Mouse (Mus musculus) liver, embryonic 13.5 days (tissue): ENCODE results near the gene Recql5. TPM values are rescaled to one million over a fixed set of nuclear protein-coding genes. Genes with fewer than 3 reads are reported as not detected.

Experiments
- ATAC-seq: fragments of 200-750 bp; cut with Nextera tagmentation; 2 replicates; pipeline ENCODE4 v1.8.0; 2017; ENCODE audit warnings: low read depth, mild to moderate bottlenecking, moderate number of reproducible peaks, moderate library complexity
- DNase-seq: peaks from one replicate; pipeline ENCODE4 v3.0.0; 2022
- H3K27ac ChIP-seq: fragments of 300-500 bp; sonication (generic); 2 replicates; pipeline ENCODE4 v1.5.1; 2015; ENCODE audit warnings: moderate library complexity, mild to moderate bottlenecking, inconsistent platforms
- H3K27me3 ChIP-seq: fragments of 300-500 bp; sonication (generic); 2 replicates; pipeline ENCODE4 v1.6.1; 2015; ENCODE audit warnings: mild to moderate bottlenecking, inconsistent platforms
- H3K36me3 ChIP-seq: fragments of 300-500 bp; sonication (generic); 2 replicates; pipeline ENCODE4 v1.6.1; 2015; ENCODE audit warnings: mild to moderate bottlenecking, inconsistent platforms
- H3K4me1 ChIP-seq: fragments of 300-500 bp; sonication (generic); replicated peaks from 2 replicates; pipeline ENCODE4 v1.6.1; 2015; ENCODE audit warnings: inconsistent platforms
- H3K4me2 ChIP-seq: fragments of 300-500 bp; sonication (generic); 2 replicates; pipeline ENCODE4 v1.6.1; 2015; ENCODE audit warnings: inconsistent platforms, mild to moderate bottlenecking, moderate library complexity
- H3K4me3 ChIP-seq: fragments of 300-500 bp; sonication (generic); replicated peaks from 2 replicates; pipeline ENCODE4 v1.5.1; 2015; ENCODE audit warnings: mild to moderate bottlenecking, inconsistent platforms
- H3K9ac ChIP-seq: fragments of 300-500 bp; sonication (generic); 2 replicates; pipeline ENCODE4 v1.6.1; 2015; ENCODE audit warnings: mild to moderate bottlenecking, inconsistent platforms
- H3K9me3 ChIP-seq: fragments of 300-500 bp; sonication (generic); replicated peaks from 2 replicates; pipeline ENCODE4 v1.6.1; 2016; ENCODE audit warnings: inconsistent platforms
- WGBS: fragments of 180-500 bp; shearing (Covaris S2); methylation state at CpG from one replicate; pipeline ENCODE4 v1.1.7; 2015; ENCODE audit not compliant: insufficient replicate concordance; 5-methylcytosine and 5-hydroxymethylcytosine counted together
- polyA plus RNA-seq: library from polyadenylated mRNA; unstranded; fragments of >200 nt; fragmentation: Nextera tagmentation; extraction: Ambion mirVana; gene quantifications from 2 replicates; pipeline ENCODE4 v1.2.1, GENCODE M21; 2015

The Recql5 gene
- polyA plus RNA-seq, 1 experiment from 2014 or later = 9.9 TPM

GRCm38 (mm10) chr11:115899486-115900266 is 33.6 kb downstream of the Recql5 start, which contains the start of gene Smim5:
Gene Smim5, plus strand, starts transcription at chr11:115899966.
- Histone ChIP-seq H3K4me2 (peak within 1 kb of the TSS; percentile 91), H3K4me3 (peak within 1 kb of the TSS; percentile 66), H3K4me1 (peaks cover 77% of the 10 kb centered on the region), H3K36me3 (peaks cover 48% of the 10 kb centered on the region), H3K9ac (peak within 1 kb of the TSS; percentile 85), H3K27me3 (no peaks in the 10 kb centered on the region), H3K27ac (peak within 1 kb of the TSS; percentile 99), H3K9me3 (no peaks in the 10 kb centered on the region)
- 18% methylated on average over 16 of the region's 16 CpGs for WGBS
- DNase-seq (no peak), ATAC-seq (peak; percentile 33)

GRCm38 (mm10) chr11:115898886-115899285 is 34.4 kb downstream of the Recql5 start:
- ATAC-seq (no peak), DNase-seq (peak; percentile 63)
- H3K9me3 ChIP-seq = no peaks in the 10 kb centered on the region
- peak overlapping the region; percentile 91 for H3K4me2 ChIP-seq
- H3K36me3 ChIP-seq = peaks cover 47% of the 10 kb centered on the region
- H3K9ac ChIP-seq = peak overlapping the region; percentile 85
- 17% methylated on average over 4 of the region's 4 CpGs for WGBS
- H3K27ac ChIP-seq = peak overlapping the region; percentile 99
- H3K4me1 ChIP-seq = peaks cover 69% of the 10 kb centered on the region
- no peaks in the 10 kb centered on the region for H3K27me3 ChIP-seq
- peak overlapping the region; percentile 66; the same call in 1 of the 2 replicates for H3K4me3 ChIP-seq

DNA sequence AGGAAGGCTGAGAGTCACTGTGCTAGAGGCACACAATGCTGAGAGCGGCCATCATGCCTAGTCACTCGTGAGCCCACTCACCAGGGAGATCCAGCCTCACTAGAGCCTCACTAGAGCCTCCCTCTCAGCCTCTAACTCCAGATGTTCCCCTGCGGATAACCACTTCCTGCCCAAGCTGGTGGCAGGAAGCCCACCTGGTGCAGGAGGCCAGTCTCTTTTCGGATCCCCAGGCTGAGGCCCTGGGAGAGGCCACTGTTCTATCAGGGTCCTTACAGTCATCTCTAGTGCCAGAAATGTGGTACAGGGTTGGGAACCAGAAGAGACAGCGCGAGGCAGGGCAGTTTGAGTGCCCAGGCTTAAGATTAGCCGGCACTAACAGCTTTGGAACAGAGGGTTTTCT is 34.8 kb downstream of the Recql5 start:
- Histone ChIP-seq H3K36me3 (peaks cover 50% of the 10 kb centered on the region), H3K9me3 (no peaks in the 10 kb centered on the region), H3K27me3 (no peaks in the 10 kb centered on the region), H3K4me2 (peak overlapping the region; percentile 91), H3K9ac (peak overlapping the region; percentile 85), H3K4me1 (peaks cover 64% of the 10 kb centered on the region), H3K4me3 (no peak overlapping the region), H3K27ac (peak overlapping the region; percentile 99)
- DNase-seq = no peak
- no peak for ATAC-seq
- 47% methylated on average over 7 of the region's 7 CpGs for WGBS

DNA sequence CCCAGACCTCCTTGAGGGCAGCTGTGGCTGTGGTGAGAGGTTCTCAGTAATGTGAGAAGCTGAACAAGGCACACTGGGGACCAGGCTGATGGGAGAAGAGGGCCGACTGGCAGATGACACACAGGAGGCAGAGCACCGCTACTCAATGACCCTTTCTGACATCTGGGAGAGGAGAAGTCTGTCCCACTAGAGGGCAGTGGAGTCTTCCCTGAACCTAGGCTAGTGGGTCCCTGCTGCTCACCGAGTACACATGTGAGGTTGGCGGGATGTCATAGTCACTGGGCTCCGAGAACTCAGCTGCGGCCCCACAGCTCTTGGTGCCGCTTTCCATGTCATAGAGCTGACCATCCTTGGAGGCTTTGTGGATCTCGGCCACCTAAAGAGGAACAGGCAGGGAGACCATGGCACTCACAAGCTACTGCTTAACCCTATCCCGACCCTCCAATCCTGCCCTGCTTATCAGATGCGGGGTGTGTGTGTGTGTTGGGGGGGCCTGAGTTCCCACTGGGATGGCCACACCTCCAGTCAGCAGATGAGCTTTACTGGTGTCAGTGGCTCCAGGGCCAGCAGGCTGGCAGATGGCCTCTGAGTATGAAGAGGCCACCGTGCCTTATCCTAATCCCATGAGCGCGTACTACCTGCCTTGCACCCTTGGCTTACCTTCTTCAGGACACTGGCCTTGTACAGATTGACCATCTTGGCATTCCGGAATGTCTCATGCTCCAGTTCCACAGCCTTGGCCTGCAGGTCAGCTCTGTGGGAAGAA is 38.3 kb downstream of the Recql5 start:
- H3K36me3 ChIP-seq = peaks cover 49% of the 10 kb centered on the region
- ATAC-seq = 0 out of 2 replicates have a peak, but pooled peaks have one; percentile 21

GRCm38 (mm10) chr11:115893071-115893470 is 40.2 kb downstream of the Recql5 start:
- H3K36me3 ChIP-seq = peaks cover 49% of the 10 kb centered on the region
- DNase-seq (no peak), ATAC-seq (no peak)

More for the DNA sequence above, 38.3 kb downstream of the Recql5 start:
- DNase-seq = no peak
- no peaks in the 10 kb centered on the region for H3K9me3 ChIP-seq
- no peaks in the 10 kb centered on the region for H3K27me3 ChIP-seq
- H3K4me1 ChIP-seq = peaks cover 36% of the 10 kb centered on the region
- no peak overlapping the region; the same call in 1 of the 2 replicates for H3K27ac ChIP-seq
- no peak overlapping the region for H3K4me2 ChIP-seq
- H3K9ac ChIP-seq = no peak overlapping the region
- no peak overlapping the region for H3K4me3 ChIP-seq
- WGBS = 61% methylated on average over 14 of the region's 14 CpGs

GRCm38 (mm10) chr11:115892213-115892612 is 41.1 kb downstream of the Recql5 start:
- no peak for DNase-seq
- ATAC-seq = 0 out of 2 replicates have a peak, but pooled peaks have one; percentile 12
- Histone ChIP-seq H3K9me3 (no peaks in the 10 kb centered on the region), H3K4me2 (no peak overlapping the region), H3K36me3 (peaks cover 42% of the 10 kb centered on the region), H3K4me3 (no peak overlapping the region), H3K4me1 (peaks cover 10% of the 10 kb centered on the region; the same call in 1 of the 2 replicates), H3K27me3 (no peaks in the 10 kb centered on the region), H3K9ac (no peak overlapping the region), H3K27ac (no peak overlapping the region)
- 69% methylated on average over 6 of the region's 6 CpGs for WGBS

More at GRCm38 (mm10) chr11:115893071-115893470, 40.2 kb downstream of the Recql5 start:
- Histone ChIP-seq H3K9me3 (no peaks in the 10 kb centered on the region), H3K4me2 (no peak overlapping the region), H3K4me1 (peaks cover 17% of the 10 kb centered on the region), H3K9ac (no peak overlapping the region), H3K27ac (no peak overlapping the region), H3K27me3 (no peaks in the 10 kb centered on the region), H3K4me3 (no peak overlapping the region)
- 80% methylated on average over 9 of the region's 9 CpGs for WGBS

GRCm38 (mm10) chr11:115889159-115889558 is 44.1 kb downstream of the Recql5 start:
- H3K4me2 ChIP-seq = no peak overlapping the region
- no peaks in the 10 kb centered on the region for H3K9me3 ChIP-seq
- H3K4me1 ChIP-seq = peaks cover 11% of the 10 kb centered on the region; the same call in 1 of the 2 replicates
- H3K27ac ChIP-seq = no peak overlapping the region
- DNase-seq = no peak
- peaks cover 7% of the 10 kb centered on the region for H3K27me3 ChIP-seq
- H3K36me3 ChIP-seq = peaks cover 13% of the 10 kb centered on the region
- H3K9ac ChIP-seq = no peak overlapping the region
- no peak overlapping the region for H3K4me3 ChIP-seq
- WGBS = 75% methylated on average over 6 of the region's 6 CpGs
- ATAC-seq = no peak

- no peak overlapping the region for H3K27ac ChIP-seq
- H3K9ac ChIP-seq = no peak overlapping the region
- no peak for DNase-seq
- H3K36me3 ChIP-seq = 0 out of 2 replicates have a peak, but pooled peaks cover 3% of the 10 kb centered on the region
- H3K27me3 ChIP-seq = peaks cover 18% of the 10 kb centered on the region
- 71% methylated on average over 5 of the region's 5 CpGs for WGBS
- ATAC-seq = no peak
- H3K9me3 ChIP-seq = no peaks in the 10 kb centered on the region
- peaks cover 11% of the 10 kb centered on the region; the same call in 1 of the 2 replicates for H3K4me1 ChIP-seq
- H3K4me3 ChIP-seq = no peak overlapping the region
- no peak overlapping the region for H3K4me2 ChIP-seq
These were observed 45.3 kb downstream of the Recql5 start for GRCm38 (mm10) chr11:115888020-115888419.

GRCm38 (mm10) chr11:115886446-115886845 is 46.8 kb downstream of the Recql5 start:
- H3K4me2 ChIP-seq = no peak overlapping the region
- no peak overlapping the region for H3K9ac ChIP-seq
- ATAC-seq = no peak
- DNase-seq = no peak
- H3K4me1 ChIP-seq = 0 out of 2 replicates have a peak, but pooled peaks cover 5% of the 10 kb centered on the region
- no peaks in the 10 kb centered on the region for H3K36me3 ChIP-seq
- H3K9me3 ChIP-seq = no peaks in the 10 kb centered on the region
- H3K27ac ChIP-seq = no peak overlapping the region
- WGBS = 73% methylated on average over 11 of the region's 11 CpGs
- peaks cover 34% of the 10 kb centered on the region for H3K27me3 ChIP-seq
- no peak overlapping the region for H3K4me3 ChIP-seq

DNA sequence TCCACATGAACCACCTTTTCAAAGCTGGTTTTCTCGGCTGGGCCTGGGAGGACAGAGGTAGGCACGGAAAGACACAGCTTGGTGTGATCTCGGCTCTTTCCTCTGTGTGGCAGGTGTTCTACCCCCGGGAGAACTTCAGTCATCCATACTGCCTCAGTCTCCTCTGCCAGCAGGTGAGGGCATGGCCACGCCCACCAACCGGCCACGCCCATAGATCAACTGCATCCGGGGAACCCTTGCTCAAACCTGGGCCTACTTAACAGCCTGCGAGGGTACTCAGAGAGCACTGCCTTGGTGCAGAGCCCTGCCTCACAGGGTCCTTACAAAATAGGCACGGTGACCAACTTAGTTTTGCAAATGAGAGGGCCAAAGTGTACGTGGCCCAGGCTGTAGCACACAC is 48.0 kb downstream of the Recql5 start:
- 67% methylated on average over 11 of the region's 11 CpGs for WGBS
- no peak overlapping the region for H3K4me3 ChIP-seq
- ATAC-seq = no peak

DNA sequence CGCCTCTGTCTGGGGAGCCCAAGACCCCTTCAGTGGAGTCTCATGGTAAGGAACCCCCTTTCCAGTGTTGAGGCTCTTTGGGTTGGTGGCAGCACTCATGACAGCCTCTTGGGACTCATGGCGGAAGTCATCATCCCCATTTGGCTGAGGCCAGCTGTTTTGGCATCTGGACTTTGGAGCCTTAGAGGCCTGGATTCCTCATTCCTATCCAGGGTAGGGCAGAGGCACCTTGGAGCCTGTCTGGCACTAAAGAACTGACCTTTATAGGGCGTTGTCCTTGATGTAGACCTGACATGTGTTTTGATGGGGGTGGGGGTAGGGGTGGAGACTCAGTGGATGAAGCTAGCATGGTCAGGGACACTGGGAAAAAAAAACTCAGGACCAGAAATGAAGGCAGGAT is 48.9 kb downstream of the Recql5 start:
- DNase-seq (no peak), ATAC-seq (no peak)
- Histone ChIP-seq H3K36me3 (no peaks in the 10 kb centered on the region), H3K9ac (no peak overlapping the region), H3K27me3 (peaks cover 34% of the 10 kb centered on the region), H3K4me2 (no peak overlapping the region), H3K4me1 (0 out of 2 replicates have a peak, but pooled peaks cover 5% of the 10 kb centered on the region), H3K9me3 (no peaks in the 10 kb centered on the region), H3K4me3 (no peak overlapping the region), H3K27ac (no peak overlapping the region)
- WGBS = 85% methylated on average over 3 of the region's 3 CpGs

More for the DNA sequence above, 48.0 kb downstream of the Recql5 start:
- no peaks in the 10 kb centered on the region for H3K9me3 ChIP-seq
- no peak for DNase-seq
- no peaks in the 10 kb centered on the region for H3K36me3 ChIP-seq
- H3K4me2 ChIP-seq = no peak overlapping the region
- H3K27ac ChIP-seq = no peak overlapping the region
- peaks cover 34% of the 10 kb centered on the region for H3K27me3 ChIP-seq
- H3K9ac ChIP-seq = no peak overlapping the region
- H3K4me1 ChIP-seq = 0 out of 2 replicates have a peak, but pooled peaks cover 5% of the 10 kb centered on the region
